Mouse (Mus musculus): ENCODE measurements around the gene Slc6a3.
A peak's percentile ranks its signal among the peaks of the same experiment; 100 is the strongest.

Slc6a3 gene

GRCm38 (mm10) chr13:73516886-73517285, 19.7 kb upstream of the Slc6a3 start:
- no peak for TF ChIP-seq GATA4 (IDR thresholded peaks at IDR 0.05; ENCODE audit: insufficient replicate concordance, low read length)

- TF ChIP-seq GATA4 (IDR thresholded peaks at IDR 0.05; ENCODE audit: insufficient replicate concordance, low read length): no peak
Observed at GRCm38 (mm10) chr13:73533716-73534115, 2.8 kb upstream of the Slc6a3 start.

GRCm38 (mm10) chr13:73535287-73535686, 1.3 kb upstream of the Slc6a3 start:
- TF ChIP-seq GATA4 (IDR thresholded peaks at IDR 0.05; ENCODE audit: insufficient replicate concordance, low read length): no peak

GRCm38 (mm10) chr13:73536824-73537223, 277 bp downstream of the Slc6a3 start:
- no peak for TF ChIP-seq GATA4 (IDR thresholded peaks at IDR 0.05; ENCODE audit: insufficient replicate concordance, low read length)

- no peak for TF ChIP-seq GATA4 (IDR thresholded peaks at IDR 0.05; ENCODE audit: insufficient replicate concordance, low read length)
Observed at GRCm38 (mm10) chr13:73564201-73564600, 27.7 kb downstream of the Slc6a3 start.

GRCm38 (mm10) chr13:73575051-73575450, 38.5 kb downstream of the Slc6a3 start:
- no peak for TF ChIP-seq GATA4 (IDR thresholded peaks at IDR 0.05; ENCODE audit: insufficient replicate concordance, low read length)

- no peak for TF ChIP-seq GATA4 (IDR thresholded peaks at IDR 0.05; ENCODE audit: insufficient replicate concordance, low read length)
Observed at GRCm38 (mm10) chr13:73577277-73577676, 40.7 kb downstream of the Slc6a3 start.

- TF ChIP-seq GATA4 (IDR thresholded peaks at IDR 0.05; ENCODE audit: insufficient replicate concordance, low read length): no peak
Observed at GRCm38 (mm10) chr13:73591488-73591887, 54.9 kb downstream of the Slc6a3 start.

GRCm38 (mm10) chr13:73592546-73592945, 56.0 kb downstream of the Slc6a3 start:
- no peak for TF ChIP-seq GATA4 (IDR thresholded peaks at IDR 0.05; ENCODE audit: insufficient replicate concordance, low read length)

- no peak for TF ChIP-seq GATA4 (IDR thresholded peaks at IDR 0.05; ENCODE audit: insufficient replicate concordance, low read length)
Observed at GRCm38 (mm10) chr13:73596276-73596675, 59.7 kb downstream of the Slc6a3 start.

- no peak for TF ChIP-seq GATA4 (IDR thresholded peaks at IDR 0.05; ENCODE audit: insufficient replicate concordance, low read length)
Observed at GRCm38 (mm10) chr13:73600217-73600616, 63.7 kb downstream of the Slc6a3 start.

GRCm38 (mm10) chr13:73603046-73603445, 66.5 kb downstream of the Slc6a3 start:
- TF ChIP-seq GATA4 (IDR thresholded peaks at IDR 0.05; ENCODE audit: insufficient replicate concordance, low read length): no peak

GRCm38 (mm10) chr13:73603522-73604155, 67.1 kb downstream of the Slc6a3 start, which contains the start of gene Clptm1l:
Gene Clptm1l, plus strand, starts transcription at chr13:73604006.
- peak; percentile 52; the same call in 1 of the 2 replicates for TF ChIP-seq GATA4 (IDR thresholded peaks at IDR 0.05; ENCODE audit: insufficient replicate concordance, low read length)

- TF ChIP-seq GATA4 (IDR thresholded peaks at IDR 0.05; ENCODE audit: insufficient replicate concordance, low read length): no peak
Observed at GRCm38 (mm10) chr13:73604156-73604957, 67.8 kb downstream of the Slc6a3 start.

GRCm38 (mm10) chr13:73618406-73618805, 81.9 kb downstream of the Slc6a3 start:
- no peak for TF ChIP-seq GATA4 (IDR thresholded peaks at IDR 0.05; ENCODE audit: insufficient replicate concordance, low read length)

- TF ChIP-seq GATA4 (IDR thresholded peaks at IDR 0.05; ENCODE audit: insufficient replicate concordance, low read length): no peak
Observed at GRCm38 (mm10) chr13:73620637-73621036, 84.1 kb downstream of the Slc6a3 start.

All from liver, adult (tissue).